Mouse (Mus musculus) spleen, postnatal 36 days (tissue): Measurements from ENCODE around the gene Kctd2.

Experiments
- DNase-seq, 2 experiments: peaks; one replicate each; pipeline ENCODE4 v3.0.0; 2022; ENCODE audit warnings: low spot score in 2 of 2, mixed read lengths in 1 of 2

The Kctd2 gene

GRCm38 (mm10) chr11:115400630-115401391 is 19.1 kb upstream of the Kctd2 start:
- DNase-seq: no peak

GRCm38 (mm10) chr11:115403338-115404124 is 16.4 kb upstream of the Kctd2 start, which contains the start of gene Mrpl58:
Mrpl58 (plus strand) TSS chr11:115403752.
- peak; percentile 83 for DNase-seq

- no peak for DNase-seq
These were observed 14.2 kb upstream of the Kctd2 start for GRCm38 (mm10) chr11:115405723-115406122.

GRCm38 (mm10) chr11:115406858-115407401 is 13.0 kb upstream of the Kctd2 start:
- DNase-seq: peak; percentile 32 to 37

GRCm38 (mm10) chr11:115408266-115408920 is 11.5 kb upstream of the Kctd2 start:
- DNase-seq: peak; percentile 24 to 38

- no peak for DNase-seq
These were observed 10.4 kb upstream of the Kctd2 start for GRCm38 (mm10) chr11:115409556-115409955.

GRCm38 (mm10) chr11:115420336-115421190 is 635 bp downstream of the Kctd2 start:
- DNase-seq: peak; percentile 37 to 47

GRCm38 (mm10) chr11:115421328-115421727 is 1.4 kb downstream of the Kctd2 start:
- no peak for DNase-seq

GRCm38 (mm10) chr11:115421972-115422371 is 2.0 kb downstream of the Kctd2 start:
- DNase-seq: no peak

- DNase-seq: no peak
These were observed 3.2 kb downstream of the Kctd2 start for GRCm38 (mm10) chr11:115423091-115423490.

- DNase-seq: no peak
These were observed 4.7 kb downstream of the Kctd2 start for GRCm38 (mm10) chr11:115424666-115425065.

- DNase-seq: no peak
These were observed 5.7 kb downstream of the Kctd2 start for GRCm38 (mm10) chr11:115425671-115426070.

GRCm38 (mm10) chr11:115427482-115428331 is 7.8 kb downstream of the Kctd2 start:
- DNase-seq: peak; percentile 36 to 51

- DNase-seq: no peak
These were observed 9.4 kb downstream of the Kctd2 start for GRCm38 (mm10) chr11:115429307-115429706.

- DNase-seq: no peak
These were observed 10.6 kb downstream of the Kctd2 start for GRCm38 (mm10) chr11:115430561-115430960.

- DNase-seq: no peak
These were observed 12.9 kb downstream of the Kctd2 start for GRCm38 (mm10) chr11:115432814-115433213.

GRCm38 (mm10) chr11:115433342-115433741 is 13.4 kb downstream of the Kctd2 start:
- DNase-seq: no peak

GRCm38 (mm10) chr11:115435596-115436337 is 15.8 kb downstream of the Kctd2 start:
- DNase-seq: no peak

- no peak for DNase-seq
These were observed 17.7 kb downstream of the Kctd2 start for GRCm38 (mm10) chr11:115437571-115438122.
